Mouse (Mus musculus): Measurements from ENCODE around the gene Thbs3.

The Thbs3 gene

GRCm38 (mm10) chr3:89227307-89228179 is 12.6 kb downstream of the Thbs3 start:
- DNase-seq: peak; percentile 93 to 94

- DNase-seq: peak; percentile 94
Observed at GRCm38 (mm10) chr3:89228180-89228549, 13.2 kb downstream of the Thbs3 start.

GRCm38 (mm10) chr3:89228836-89229235 is 13.9 kb downstream of the Thbs3 start, which contains the start of gene Muc1:
TSS of gene Muc1 (plus strand) at chr3:89229057.
- DNase-seq: peak; percentile 46 to 67

GRCm38 (mm10) chr3:89229276-89229675 is 14.3 kb downstream of the Thbs3 start:
- no peak for DNase-seq

- no peak for DNase-seq
Observed at GRCm38 (mm10) chr3:89230561-89230960, 15.6 kb downstream of the Thbs3 start.

GRCm38 (mm10) chr3:89231345-89231744 is 16.4 kb downstream of the Thbs3 start:
- no peak for DNase-seq

- no peak for DNase-seq
Observed at GRCm38 (mm10) chr3:89231772-89232275, 16.8 kb downstream of the Thbs3 start.

- no peak for DNase-seq
Observed at GRCm38 (mm10) chr3:89232614-89233013, 17.6 kb downstream of the Thbs3 start.

GRCm38 (mm10) chr3:89233562-89234110 is 18.7 kb downstream of the Thbs3 start:
- peak in 1 of 2 experiments; percentile 56 for DNase-seq

- DNase-seq: no peak
Observed at GRCm38 (mm10) chr3:89236516-89236915, 21.5 kb downstream of the Thbs3 start.

- DNase-seq: no peak
Observed at GRCm38 (mm10) chr3:89237682-89238081, 22.7 kb downstream of the Thbs3 start.

GRCm38 (mm10) chr3:89238494-89238893 is 23.5 kb downstream of the Thbs3 start:
- peak in 1 of 2 experiments; percentile 51 for DNase-seq

- DNase-seq: peak; percentile 76 to 84
Observed at GRCm38 (mm10) chr3:89242331-89242895, 27.4 kb downstream of the Thbs3 start.

- DNase-seq: peak; percentile 70 to 82
Observed at GRCm38 (mm10) chr3:89243609-89244008, 28.6 kb downstream of the Thbs3 start.

- DNase-seq: peak; percentile 63 to 72
Observed at GRCm38 (mm10) chr3:89244158-89244981, 29.4 kb downstream of the Thbs3 start.

GRCm38 (mm10) chr3:89244982-89245687 is 30.2 kb downstream of the Thbs3 start:
- DNase-seq: peak; percentile 62 to 72

GRCm38 (mm10) chr3:89245688-89246171 is 30.8 kb downstream of the Thbs3 start, which contains the start of gene Krtcap2:
TSS of gene Krtcap2 (plus strand) at chr3:89245966.
- DNase-seq: peak; percentile 46 to 61

GRCm38 (mm10) chr3:89246261-89247100 is 31.5 kb downstream of the Thbs3 start, which contains the start of gene Trim46:
TSS of gene Trim46 (minus strand) at chr3:89246309.
- DNase-seq: peak; percentile 91 to 95

GRCm38 (mm10) chr3:89247466-89247865 is 32.5 kb downstream of the Thbs3 start:
- no peak for DNase-seq

- DNase-seq: peak; percentile 80 to 86
Observed at GRCm38 (mm10) chr3:89250435-89251040, 35.6 kb downstream of the Thbs3 start.
